In genomic region chr5:99715281-99715744, GRCm38 (mm10) we compare ENCODE assay signal across 10 mouse cellular contexts. TPM values are rescaled to one million over a fixed set of nuclear protein-coding genes. Genes with fewer than 3 reads are reported as not detected.
DNase-seq lines count a peak whose midpoint lies in the region; ATAC-seq lines count a peak whose summit lies in the region.
"Had no signal": no experiment of that assay in that cellular context is flagged by ENCODE, and none has a peak within 500 bp of the region (broad histone marks: within the 10 kb centered on the region; RNA-seq: fewer than 3 reads in every experiment).

No protein-coding gene starts in this region.

- no peaks in the 10 kb centered on the region for H3K36me3 ChIP-seq in midbrain, embryonic 10.5 days
- H3K36me3 ChIP-seq: liver, embryonic 13.5 days had no signal

- peak; percentile 14 for DNase-seq in NIH3T3 (ENCODE audit: low read depth)
- DNase-seq in frontal cortex, postnatal 36 days (ENCODE audit: low spot score in 2 of 2), result peak; percentile 50 to 75
- no peak for DNase-seq in midbrain, embryonic 10.5 days (ENCODE audit: low spot score)
- no peak for DNase-seq in urinary bladder, postnatal 14 days (ENCODE audit: low spot score)
- DNase-seq in heart, postnatal 14 days, result no peak
- no peak for DNase-seq in T-cell, adult 2 months (ENCODE audit: low spot score)
- DNase-seq: heart, postnatal 4 days; liver, embryonic 13.5 days had no signal

- H3K27me3 ChIP-seq in midbrain, embryonic 10.5 days (ENCODE audit: low read depth, poor library complexity, severe bottlenecking), result peaks cover 7% of the 10 kb centered on the region; the same call in 1 of the 2 replicates
- H3K27me3 ChIP-seq: liver, embryonic 13.5 days had no signal

- WGBS in midbrain, embryonic 10.5 days, result 77% methylated on average over 5 of the region's 5 CpGs

- H3K4me3 ChIP-seq in midbrain, embryonic 10.5 days, result no peak overlapping the region
- H3K4me3 ChIP-seq: liver, embryonic 13.5 days had no signal

- peak; percentile 71; the same call in 1 of the 2 replicates for ATAC-seq in cerebellum, adult (ENCODE audit: insufficient number of reproducible peaks, low FRiP score, low TSS enrichment)
- ATAC-seq in erythroblast, adult 5-6 weeks (replicated peaks; ENCODE audit: low FRiP score, poor library complexity, severe bottlenecking), result no peak

- intact Hi-C loops in heart, postnatal 14 days (cut with DNase I), result no loop called here

- peak overlapping the region; percentile 52; the same call in 1 of the 2 replicates for H3K27ac ChIP-seq in midbrain, embryonic 10.5 days (replicated peaks)
- H3K27ac ChIP-seq: liver, embryonic 13.5 days had no signal

- H3K9me3 ChIP-seq in midbrain, embryonic 10.5 days (replicated peaks), result no peaks in the 10 kb centered on the region
- H3K9me3 ChIP-seq: liver, embryonic 13.5 days had no signal

- peaks cover 8% of the 10 kb centered on the region for H3K4me1 ChIP-seq in midbrain, embryonic 10.5 days
- H3K4me1 ChIP-seq: liver, embryonic 13.5 days had no signal

RNA-seq across cellular contexts. Expression of gene Rasgef1b, which starts 13.6 kb away (rescaled TPM):
- polyA plus RNA-seq in midbrain, embryonic 10.5 days (2016; fragmentation: Nextera tagmentation; extraction: Ambion mirVana), result 9.0 and 15.4 TPM in 2 replicates
- 2.9 TPM in 1 of 2 replicates, not detected in the other for total RNA-seq in erythroblast, adult 5-6 weeks (2015; ENCODE audit: low replicate concordance)
- total RNA-seq in erythroblast, adult 5-6 weeks (2017; ENCODE audit: low replicate concordance), result 1.3 TPM in 1 of 2 replicates, not detected in the other
- total RNA-seq in heart, postnatal 14 days (2021), result 10 to 100 TPM; 10.3 to 12.3 TPM

Comparison
In these comparisons a context has a peak if more than half of its experiments do, and no peak if none do; other contexts are left out.
1. DNase-seq: peak in NIH3T3 (single experiment) and frontal cortex, postnatal 36 days (2 of 2); none in midbrain, embryonic 10.5 days (single experiment), urinary bladder, postnatal 14 days (single experiment), heart, postnatal 14 days (0 of 2) and T-cell, adult 2 months (single experiment).